Mouse (Mus musculus) small intestine, adult 2 months (tissue): Measurements from ENCODE around the gene Sept8. TPM values are rescaled to one million over a fixed set of nuclear protein-coding genes. Genes with fewer than 3 reads are reported as not detected.

Experiments used
- H3K27ac ChIP-seq: fragments of 200-500 bp; 2 replicates; pipeline ENCODE4 v1.5.1; 2012; ENCODE audit warnings: low read depth, low read length, control low read depth, inconsistent platforms; ENCODE audit not compliant: insufficient read depth
- H3K27me3 ChIP-seq: fragments of 200-500 bp; 2 replicates; pipeline ENCODE4 v1.6.1; 2012; ENCODE audit warnings: mild to moderate bottlenecking, moderate library complexity, low read length, inconsistent platforms; ENCODE audit not compliant: control insufficient read depth, insufficient read depth
- H3K36me3 ChIP-seq: fragments of 200-500 bp; 2 replicates; pipeline ENCODE4 v1.6.1; 2012; ENCODE audit warnings: mild to moderate bottlenecking, low read length, control low read depth, inconsistent platforms; ENCODE audit not compliant: control insufficient read depth, insufficient read depth
- H3K4me1 ChIP-seq: fragments of 200-500 bp; 2 replicates; pipeline ENCODE4 v1.6.1; 2012; ENCODE audit warnings: low read length, inconsistent platforms, mixed read lengths; ENCODE audit not compliant: control insufficient read depth, insufficient read depth, insufficient read length
- H3K4me3 ChIP-seq: fragments of 200-500 bp; 2 replicates; pipeline ENCODE4 v1.5.1; 2012; ENCODE audit warnings: low read depth, mild to moderate bottlenecking, control low read depth, inconsistent platforms, low read length, moderate library complexity
- CTCF ChIP-seq: fragments of 200-500 bp; IDR thresholded peaks from 2 replicates; pipeline ENCODE4 v1.5.1; 2012; ENCODE audit warnings: low read depth, mild to moderate bottlenecking, control low read depth, inconsistent platforms, low read length, moderate library complexity, mixed read lengths; ENCODE audit not compliant: insufficient replicate concordance, insufficient read length; ENCODE audit errors: extremely low read depth
- POLR2A ChIP-seq: fragments of 200-500 bp; IDR thresholded peaks from 2 replicates; pipeline ENCODE4 v1.6.1; 2012; ENCODE audit warnings: low read depth, mild to moderate bottlenecking, control low read depth, inconsistent platforms, low read length, moderate library complexity
- WGBS: fragments of 180-500 bp; shearing (Covaris S2); methylation state at CpG from one replicate; pipeline ENCODE4 v1.1.7; 2018; 5-methylcytosine and 5-hydroxymethylcytosine counted together
- polyA plus RNA-seq: library from polyadenylated mRNA; depleted of rRNA; stranded (reverse); fragments of >200 nt; gene quantifications from 2 replicates; pipeline ENCODE4 v1.2.3, GENCODE M21; 2012; rRNA removed

Sept8 gene
- polyA plus RNA-seq = 6.4 and 9.7 TPM in 2 replicates

- Histone ChIP-seq H3K36me3 (no peaks in the 10 kb centered on the region), H3K27ac (no peak within 1 kb of the TSS), H3K27me3 (no peaks in the 10 kb centered on the region), H3K4me3 (peak within 1 kb of the TSS; percentile 84), H3K4me1 (peaks cover 13% of the 10 kb centered on the region; the same call in 1 of the 2 replicates)
- TF ChIP-seq CTCF (no peak), POLR2A (no peak)
- WGBS = 5% methylated on average over 79 of the region's 79 CpGs
Observed at GRCm38 (mm10) chr11:53519207-53520121, at the start of gene Sept8. Sept8 (plus strand) TSS chr11:53519257.

DNA sequence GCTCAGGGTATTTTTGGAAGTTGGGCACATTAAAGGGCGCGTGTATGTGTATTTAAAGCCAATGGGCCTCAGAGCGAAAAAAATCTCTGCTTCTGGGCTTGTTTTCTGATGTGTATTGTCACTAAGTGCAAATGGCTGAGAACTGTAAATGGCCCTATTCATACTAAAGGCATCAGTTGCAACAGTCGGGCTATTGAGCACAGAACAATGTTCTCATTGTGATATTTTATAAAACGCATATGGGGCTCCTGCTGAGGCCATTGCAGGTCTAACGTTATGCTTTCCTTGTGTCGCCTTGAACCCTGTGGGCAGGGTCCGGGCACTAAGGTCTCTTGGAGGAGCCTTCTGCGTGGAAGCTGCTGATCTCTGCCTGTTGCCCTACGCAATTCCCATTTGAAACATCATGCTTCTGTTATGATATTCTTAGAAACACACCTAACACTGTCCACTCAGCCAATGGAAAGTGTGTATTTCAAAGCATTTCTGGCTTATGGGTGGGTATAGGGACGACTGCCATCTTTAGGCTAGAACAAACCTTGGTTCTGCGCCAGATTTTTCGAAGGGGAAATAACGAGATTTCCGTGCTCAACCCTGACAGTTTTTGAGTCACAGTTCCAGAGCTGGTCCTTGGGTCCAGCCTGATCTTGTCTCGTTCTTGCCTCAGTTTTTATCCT lies 49.6 kb upstream of the Sept8 start:
- Histone ChIP-seq H3K4me3 (no peak overlapping the region), H3K4me1 (no peaks in the 10 kb centered on the region), H3K36me3 (no peaks in the 10 kb centered on the region), H3K27ac (no peak overlapping the region), H3K27me3 (peaks cover 6% of the 10 kb centered on the region; the same call in 1 of the 2 replicates)
- TF ChIP-seq POLR2A = no peak
- TF ChIP-seq CTCF = no peak
- 26% methylated on average over 16 of the region's 16 CpGs for WGBS

DNA sequence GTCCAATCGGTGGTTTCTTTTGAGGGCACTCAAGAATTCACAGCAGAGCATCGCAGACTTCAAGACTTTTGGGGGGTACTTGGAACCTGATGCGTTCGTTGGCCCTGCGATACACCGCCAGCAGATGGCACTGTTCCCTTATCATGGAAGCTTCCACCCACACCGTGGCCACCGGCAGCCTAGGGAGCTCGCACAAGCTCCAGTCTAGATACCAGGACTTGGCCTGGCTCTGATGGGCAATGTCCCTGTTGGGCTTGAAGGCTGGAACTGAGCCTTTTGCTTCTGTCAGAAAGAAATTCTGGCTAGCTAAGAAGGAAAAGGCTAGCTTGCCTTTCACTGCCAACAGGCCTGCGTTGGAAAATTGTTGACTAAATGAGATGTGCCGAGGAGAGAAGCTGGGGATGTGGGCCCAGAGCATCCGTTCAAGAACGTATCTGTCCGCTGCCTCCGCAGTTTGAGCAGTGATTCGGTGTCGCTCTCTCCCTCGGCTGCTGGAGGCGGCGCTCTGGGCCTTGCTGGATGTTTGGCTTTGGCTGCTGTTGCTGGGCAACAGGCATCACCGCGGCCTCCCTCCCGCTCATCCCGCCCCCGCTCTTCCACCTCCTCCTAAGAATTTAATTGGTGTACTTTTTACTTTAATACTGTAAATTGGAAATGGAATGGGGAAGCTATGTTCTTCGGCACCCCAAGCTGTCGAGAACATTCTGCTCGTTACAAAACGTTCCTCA lies 48.9 kb upstream of the Sept8 start, which contains the start of gene Gm9837:
TSS of gene Gm9837 (minus strand) at position 512 of the 728 bp plus-strand sequence.
- H3K27ac ChIP-seq = no peak within 1 kb of the TSS
- peak; percentile 95 for TF ChIP-seq CTCF
- no peak for TF ChIP-seq POLR2A
- WGBS = 8% methylated on average over 29 of the region's 29 CpGs
- H3K27me3 ChIP-seq = peaks cover 6% of the 10 kb centered on the region; the same call in 1 of the 2 replicates
- H3K4me3 ChIP-seq = no peak within 1 kb of the TSS
- H3K36me3 ChIP-seq = no peaks in the 10 kb centered on the region
- H3K4me1 ChIP-seq = no peaks in the 10 kb centered on the region

- TF ChIP-seq POLR2A = no peak
- TF ChIP-seq CTCF = no peak
- Histone ChIP-seq H3K4me3 (no peak overlapping the region), H3K36me3 (no peaks in the 10 kb centered on the region), H3K27me3 (peaks cover 6% of the 10 kb centered on the region; the same call in 1 of the 2 replicates), H3K4me1 (no peaks in the 10 kb centered on the region), H3K27ac (no peak overlapping the region)
- 83% methylated on average over 3 of the region's 3 CpGs for WGBS
Observed at GRCm38 (mm10) chr11:53472709-53473108, 46.3 kb upstream of the Sept8 start.

- peaks cover 6% of the 10 kb centered on the region; the same call in 1 of the 2 replicates for H3K27me3 ChIP-seq
- WGBS = 55% methylated on average over 8 of the region's 8 CpGs
- H3K4me3 ChIP-seq = no peak overlapping the region
- H3K4me1 ChIP-seq = peaks cover 7% of the 10 kb centered on the region
- H3K36me3 ChIP-seq = no peaks in the 10 kb centered on the region
- H3K27ac ChIP-seq = no peak overlapping the region
- TF ChIP-seq POLR2A (no peak), CTCF (no peak)
Observed at GRCm38 (mm10) chr11:53475620-53476019, 43.4 kb upstream of the Sept8 start.

DNA sequence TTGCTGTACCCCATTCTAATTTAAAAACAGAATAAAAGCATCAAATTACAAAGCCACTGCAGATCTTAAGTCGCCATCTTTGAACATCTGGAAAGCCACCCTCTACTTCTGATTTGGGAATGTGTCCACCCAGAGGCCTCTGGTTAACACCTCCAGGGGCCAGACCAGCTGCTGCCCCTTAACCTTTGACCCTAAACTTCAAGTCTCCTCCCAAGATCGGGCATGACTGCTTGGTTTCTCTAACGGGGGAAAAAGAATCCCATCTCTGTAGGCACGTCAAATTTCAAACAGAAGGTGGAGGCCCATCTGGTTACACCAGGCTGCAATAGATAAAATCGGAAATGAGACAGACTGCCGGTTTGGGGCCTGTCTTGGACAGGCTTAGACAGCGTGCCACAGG lies 41.2 kb upstream of the Sept8 start:
- WGBS = 77% methylated on average over 7 of the region's 7 CpGs
- TF ChIP-seq CTCF (no peak), POLR2A (no peak)
- peak overlapping the region; percentile 79; the same call in 1 of the 2 replicates for H3K4me3 ChIP-seq

More for the DNA sequence above, 41.2 kb upstream of the Sept8 start:
- H3K4me1 ChIP-seq = peaks cover 7% of the 10 kb centered on the region
- H3K27ac ChIP-seq = no peak overlapping the region
- no peaks in the 10 kb centered on the region for H3K36me3 ChIP-seq
- no peaks in the 10 kb centered on the region; the same call in 1 of the 2 replicates for H3K27me3 ChIP-seq
